Mouse (Mus musculus): Measurements from ENCODE around the gene Apom. TPM values are rescaled to one million over a fixed set of nuclear protein-coding genes. Genes with fewer than 3 reads are reported as not detected.

The Apom gene
- polyA plus RNA-seq, 1 experiment from 2014 or later: 0.88 TPM

GRCm38 (mm10) chr17:35120745-35121142, 11.1 kb downstream of the Apom start:
- Histone ChIP-seq H3K4me2 (ENCODE audit: low read depth, low read length, severe bottlenecking) (peak overlapping the region; percentile 98), H3K4me1 (replicated peaks; ENCODE audit: control insufficient read depth, insufficient read depth, low read length) (peaks cover 8% of the 10 kb centered on the region; the same call in 1 of the 2 replicates), H3K9me3 (ENCODE audit: control insufficient read depth, low read length) (no peaks in the 10 kb centered on the region), H3K9ac (ENCODE audit: low read length) (peak overlapping the region; percentile 88), H3K27ac (ENCODE audit: low read depth, low read length) (no peak overlapping the region), H3K27me3 (ENCODE audit: control insufficient read depth, insufficient read depth, low read length) (no peaks in the 10 kb centered on the region), H3K4me3 (ENCODE audit: low read depth, low read length) (peak overlapping the region; percentile 81), H3K36me3 (ENCODE audit: control insufficient read depth, insufficient read depth, low read length) (peaks cover 13% of the 10 kb centered on the region; the same call in 1 of the 2 replicates)
- ATAC-seq (replicated peaks; ENCODE audit: low FRiP score) (no peak), DNase-seq (ENCODE audit: low spot score) (no peak)
- WGBS: under 1% methylated on average over 33 of the region's 33 CpGs

GRCm38 (mm10) chr17:35115046-35116019, 16.5 kb downstream of the Apom start, which contains the start of gene Ly6g5b:
Gene Ly6g5b, minus strand, starts transcription at chr17:35115428.
- Histone ChIP-seq H3K27ac (ENCODE audit: low read depth, low read length) (no peak within 1 kb of the TSS), H3K27me3 (ENCODE audit: control insufficient read depth, insufficient read depth, low read length) (no peaks in the 10 kb centered on the region), H3K9me3 (ENCODE audit: control insufficient read depth, low read length) (no peaks in the 10 kb centered on the region), H3K4me2 (ENCODE audit: low read depth, low read length, severe bottlenecking) (no peak within 1 kb of the TSS), H3K4me3 (ENCODE audit: low read depth, low read length) (no peak within 1 kb of the TSS), H3K36me3 (ENCODE audit: control insufficient read depth, insufficient read depth, low read length) (peaks cover 16% of the 10 kb centered on the region; the same call in 1 of the 2 replicates), H3K4me1 (replicated peaks; ENCODE audit: control insufficient read depth, insufficient read depth, low read length) (peaks cover 3% of the 10 kb centered on the region; the same call in 1 of the 2 replicates), H3K9ac (ENCODE audit: low read length) (no peak within 1 kb of the TSS)
- WGBS: 92% methylated on average over 8 of the region's 8 CpGs
- no peak for ATAC-seq (replicated peaks; ENCODE audit: low FRiP score)
- DNase-seq (ENCODE audit: low spot score): no peak

- ATAC-seq (replicated peaks; ENCODE audit: low FRiP score) (no peak), DNase-seq (ENCODE audit: low spot score) (no peak)
- H3K9me3 ChIP-seq (ENCODE audit: control insufficient read depth, low read length): no peaks in the 10 kb centered on the region
- H3K27ac ChIP-seq (ENCODE audit: low read depth, low read length): no peak overlapping the region
- no peak overlapping the region for H3K9ac ChIP-seq (ENCODE audit: low read length)
- H3K4me2 ChIP-seq (ENCODE audit: low read depth, low read length, severe bottlenecking): no peak overlapping the region
- H3K4me3 ChIP-seq (ENCODE audit: low read depth, low read length): no peak overlapping the region
- peaks cover 6% of the 10 kb centered on the region; the same call in 1 of the 2 replicates for H3K36me3 ChIP-seq (ENCODE audit: control insufficient read depth, insufficient read depth, low read length)
- 79% methylated on average over 9 of the region's 9 CpGs for WGBS
- H3K4me1 ChIP-seq (replicated peaks; ENCODE audit: control insufficient read depth, insufficient read depth, low read length): no peaks in the 10 kb centered on the region
- H3K27me3 ChIP-seq (ENCODE audit: control insufficient read depth, insufficient read depth, low read length): no peaks in the 10 kb centered on the region
Observed at GRCm38 (mm10) chr17:35111774-35112173, 20.1 kb downstream of the Apom start.

GRCm38 (mm10) chr17:35108097-35108496, 23.8 kb downstream of the Apom start, which contains the start of gene Ly6g5c:
Gene Ly6g5c, plus strand, starts transcription at chr17:35108279.
- no peaks in the 10 kb centered on the region for H3K4me1 ChIP-seq (replicated peaks; ENCODE audit: control insufficient read depth, insufficient read depth, low read length)
- ATAC-seq (replicated peaks; ENCODE audit: low FRiP score): no peak
- no peaks in the 10 kb centered on the region; the same call in 1 of the 2 replicates for H3K36me3 ChIP-seq (ENCODE audit: control insufficient read depth, insufficient read depth, low read length)

GRCm38 (mm10) chr17:35106522-35106921, 25.3 kb downstream of the Apom start:
- Histone ChIP-seq H3K4me2 (ENCODE audit: low read depth, low read length, severe bottlenecking) (peak overlapping the region; percentile 33; the same call in 1 of the 2 replicates), H3K4me1 (replicated peaks; ENCODE audit: control insufficient read depth, insufficient read depth, low read length) (no peaks in the 10 kb centered on the region), H3K27ac (ENCODE audit: low read depth, low read length) (no peak overlapping the region), H3K4me3 (ENCODE audit: low read depth, low read length) (no peak overlapping the region), H3K9ac (ENCODE audit: low read length) (peak overlapping the region; percentile 53; the same call in 1 of the 2 replicates), H3K9me3 (ENCODE audit: control insufficient read depth, low read length) (no peaks in the 10 kb centered on the region), H3K36me3 (ENCODE audit: control insufficient read depth, insufficient read depth, low read length) (peaks cover 7% of the 10 kb centered on the region), H3K27me3 (ENCODE audit: control insufficient read depth, insufficient read depth, low read length) (no peaks in the 10 kb centered on the region)
- DNase-seq (ENCODE audit: low spot score): no peak
- 71% methylated on average over 3 of the region's 3 CpGs for WGBS
- ATAC-seq (replicated peaks; ENCODE audit: low FRiP score): no peak

More at GRCm38 (mm10) chr17:35108097-35108496, 23.8 kb downstream of the Apom start, which contains the start of gene Ly6g5c:
- Histone ChIP-seq H3K27ac (ENCODE audit: low read depth, low read length) (no peak within 1 kb of the TSS), H3K9me3 (ENCODE audit: control insufficient read depth, low read length) (no peaks in the 10 kb centered on the region), H3K27me3 (ENCODE audit: control insufficient read depth, insufficient read depth, low read length) (no peaks in the 10 kb centered on the region), H3K9ac (ENCODE audit: low read length) (no peak within 1 kb of the TSS), H3K4me3 (ENCODE audit: low read depth, low read length) (no peak within 1 kb of the TSS), H3K4me2 (ENCODE audit: low read depth, low read length, severe bottlenecking) (no peak within 1 kb of the TSS)
- 90% methylated on average over 6 of the region's 6 CpGs for WGBS
- DNase-seq (ENCODE audit: low spot score): no peak

GRCm38 (mm10) chr17:35105740-35106389, 26.0 kb downstream of the Apom start:
- no peak for ATAC-seq (replicated peaks; ENCODE audit: low FRiP score)
- peak overlapping the region; percentile 53 for H3K9ac ChIP-seq (ENCODE audit: low read length)
- H3K27me3 ChIP-seq (ENCODE audit: control insufficient read depth, insufficient read depth, low read length): no peaks in the 10 kb centered on the region
- peaks cover 7% of the 10 kb centered on the region for H3K36me3 ChIP-seq (ENCODE audit: control insufficient read depth, insufficient read depth, low read length)
- H3K9me3 ChIP-seq (ENCODE audit: control insufficient read depth, low read length): no peaks in the 10 kb centered on the region
- no peak overlapping the region for H3K4me3 ChIP-seq (ENCODE audit: low read depth, low read length)
- no peak for DNase-seq (ENCODE audit: low spot score)
- H3K4me1 ChIP-seq (replicated peaks; ENCODE audit: control insufficient read depth, insufficient read depth, low read length): no peaks in the 10 kb centered on the region
- no peak overlapping the region for H3K27ac ChIP-seq (ENCODE audit: low read depth, low read length)
- H3K4me2 ChIP-seq (ENCODE audit: low read depth, low read length, severe bottlenecking): peak overlapping the region; percentile 33; the same call in 1 of the 2 replicates
- WGBS: 26% methylated on average over 13 of the region's 13 CpGs

- DNase-seq (ENCODE audit: low spot score) (no peak), ATAC-seq (replicated peaks; ENCODE audit: low FRiP score) (no peak)
- Histone ChIP-seq H3K9ac (ENCODE audit: low read length) (no peak overlapping the region), H3K4me2 (ENCODE audit: low read depth, low read length, severe bottlenecking) (no peak overlapping the region), H3K27ac (ENCODE audit: low read depth, low read length) (no peak overlapping the region), H3K4me1 (replicated peaks; ENCODE audit: control insufficient read depth, insufficient read depth, low read length) (no peaks in the 10 kb centered on the region), H3K27me3 (ENCODE audit: control insufficient read depth, insufficient read depth, low read length) (no peaks in the 10 kb centered on the region), H3K4me3 (ENCODE audit: low read depth, low read length) (no peak overlapping the region), H3K9me3 (ENCODE audit: control insufficient read depth, low read length) (no peaks in the 10 kb centered on the region), H3K36me3 (ENCODE audit: control insufficient read depth, insufficient read depth, low read length) (peaks cover 7% of the 10 kb centered on the region)
- 81% methylated on average over 6 of the region's 6 CpGs for WGBS
Observed at GRCm38 (mm10) chr17:35104754-35105153, 27.1 kb downstream of the Apom start.

GRCm38 (mm10) chr17:35104079-35104478, 27.8 kb downstream of the Apom start:
- no peak overlapping the region for H3K27ac ChIP-seq (ENCODE audit: low read depth, low read length)
- H3K9me3 ChIP-seq (ENCODE audit: control insufficient read depth, low read length): no peaks in the 10 kb centered on the region
- peaks cover 7% of the 10 kb centered on the region for H3K36me3 ChIP-seq (ENCODE audit: control insufficient read depth, insufficient read depth, low read length)
- no peaks in the 10 kb centered on the region for H3K4me1 ChIP-seq (replicated peaks; ENCODE audit: control insufficient read depth, insufficient read depth, low read length)
- ATAC-seq (replicated peaks; ENCODE audit: low FRiP score): no peak
- no peak overlapping the region for H3K9ac ChIP-seq (ENCODE audit: low read length)
- H3K27me3 ChIP-seq (ENCODE audit: control insufficient read depth, insufficient read depth, low read length): no peaks in the 10 kb centered on the region
- 92% methylated on average over 7 of the region's 7 CpGs for WGBS
- no peak for DNase-seq (ENCODE audit: low spot score)
- no peak overlapping the region for H3K4me2 ChIP-seq (ENCODE audit: low read depth, low read length, severe bottlenecking)
- H3K4me3 ChIP-seq (ENCODE audit: low read depth, low read length): no peak overlapping the region

Data from forebrain, embryonic 11.5 days (tissue).